Mouse (Mus musculus) limb, embryonic 11.5 days (tissue): ENCODE data around the gene G3bp1. TPM values are rescaled to one million over a fixed set of nuclear protein-coding genes. Genes with fewer than 3 reads are reported as not detected.

Experiments used
- ATAC-seq: fragments of 200-750 bp; cut with Nextera tagmentation; 2 replicates; pipeline ENCODE4 v1.8.0; 2017; ENCODE audit warnings: low read depth; ENCODE audit not compliant: insufficient number of reproducible peaks, low FRiP score, low TSS enrichment
- DNase-seq: peaks from one replicate; pipeline ENCODE4 v3.0.0-alpha.2; 2015; ENCODE audit warnings: low spot score
- H3K27ac ChIP-seq: fragments of 300-500 bp; sonication (generic); replicated peaks from 2 replicates; pipeline ENCODE4 v1.5.1; 2014; ENCODE audit warnings: low read depth, mild to moderate bottlenecking, low read length
- H3K27me3 ChIP-seq: fragments of 300-500 bp; sonication (generic); 2 replicates; pipeline ENCODE4 v1.6.1; 2014; ENCODE audit warnings: mild to moderate bottlenecking, low read length, mixed read lengths; ENCODE audit not compliant: control insufficient read depth, insufficient read depth
- H3K36me3 ChIP-seq: fragments of 300-500 bp; sonication (generic); 2 replicates; pipeline ENCODE4 v1.6.1; 2014; ENCODE audit warnings: mild to moderate bottlenecking, low read length, moderate library complexity, mixed read lengths; ENCODE audit not compliant: control insufficient read depth, insufficient read depth
- H3K4me1 ChIP-seq: fragments of 300-500 bp; sonication (generic); 2 replicates; pipeline ENCODE4 v1.6.1; 2014; ENCODE audit warnings: low read length, mixed read lengths; ENCODE audit not compliant: control insufficient read depth, insufficient read depth
- H3K4me2 ChIP-seq: fragments of 300-500 bp; sonication (generic); 2 replicates; pipeline ENCODE4 v1.6.1; 2014; ENCODE audit warnings: low read depth, mild to moderate bottlenecking, moderate library complexity; ENCODE audit not compliant: severe bottlenecking
- H3K4me3 ChIP-seq: fragments of 300-500 bp; sonication (generic); 2 replicates; pipeline ENCODE4 v1.5.1; 2014; ENCODE audit warnings: low read depth, low read length
- H3K9ac ChIP-seq: fragments of 300-500 bp; sonication (generic); 2 replicates; pipeline ENCODE4 v1.6.1; 2014; ENCODE audit warnings: mild to moderate bottlenecking, low read length
- H3K9me3 ChIP-seq: fragments of 300-500 bp; sonication (generic); 2 replicates; pipeline ENCODE4 v1.6.1; 2016; ENCODE audit warnings: low read length; ENCODE audit not compliant: control insufficient read depth
- WGBS: fragments of 180-500 bp; shearing (Covaris S2); extraction: QIAGEN DNeasy Blood & Tissue Kit; methylation state at CpG from one replicate; pipeline ENCODE4 v1.1.7; 2014; 5-methylcytosine and 5-hydroxymethylcytosine counted together
- polyA plus RNA-seq: library from polyadenylated mRNA; unstranded; fragments of >200 nt; fragmentation: Nextera tagmentation; extraction: Ambion mirVana; gene quantifications from 2 replicates; pipeline ENCODE4 v1.2.1, GENCODE M21; 2014

G3bp1 gene
- polyA plus RNA-seq, 1 experiment from 2014 or later, result 260 TPM

DNA sequence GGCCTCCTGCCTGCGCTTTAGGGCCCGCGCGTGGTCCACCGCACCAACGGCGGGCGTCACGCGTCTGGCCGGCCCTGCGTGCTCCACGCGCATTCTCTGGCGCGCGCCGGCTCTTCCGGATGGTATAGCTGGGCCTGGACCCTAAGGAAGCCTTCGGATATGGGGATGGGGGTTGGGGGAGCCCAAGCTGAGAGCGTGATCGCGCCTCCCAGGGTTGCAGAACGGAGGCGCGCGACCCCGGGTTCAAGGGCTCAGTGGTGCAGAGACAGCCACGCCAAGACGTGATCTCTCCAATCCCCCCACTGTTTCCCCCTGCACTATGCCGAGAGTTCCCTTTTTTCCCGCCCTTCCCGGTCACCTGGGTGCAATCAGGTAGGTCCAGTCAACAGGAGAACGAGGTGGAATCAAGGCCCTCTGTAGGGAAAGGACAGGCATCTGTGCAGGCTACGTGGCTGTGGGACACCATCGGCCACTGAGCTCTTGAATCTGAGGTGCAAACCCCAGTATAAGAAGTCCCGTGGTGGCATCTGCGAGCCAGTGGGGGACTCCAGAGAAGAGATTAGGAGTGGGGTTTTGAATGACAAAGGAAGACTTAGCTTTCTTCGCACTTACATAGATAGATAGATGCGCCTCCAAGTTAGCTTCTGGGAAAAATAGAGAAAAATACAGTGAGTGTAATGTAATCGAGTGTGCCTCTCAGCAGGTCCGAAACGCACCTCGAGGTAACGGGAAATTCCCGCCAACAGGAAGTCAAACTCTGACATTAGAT, 622 bp downstream of the G3bp1 start:
- peak; percentile 59 for DNase-seq
- Histone ChIP-seq H3K27me3 (no peaks in the 10 kb centered on the region), H3K27ac (peak overlapping the region; percentile 76; the same call in 1 of the 2 replicates), H3K9ac (peak overlapping the region; percentile 98), H3K9me3 (no peaks in the 10 kb centered on the region), H3K4me1 (peaks cover 5% of the 10 kb centered on the region; the same call in 1 of the 2 replicates), H3K36me3 (peaks cover 4% of the 10 kb centered on the region; the same call in 1 of the 2 replicates), H3K4me3 (peak overlapping the region; percentile 96), H3K4me2 (peak overlapping the region; percentile 81)
- no peak; the same call in 1 of the 2 replicates for ATAC-seq
- WGBS, result 1% methylated on average over 46 of the region's 46 CpGs

- no peak for ATAC-seq
- Histone ChIP-seq H3K9ac (peak overlapping the region; percentile 98), H3K36me3 (peaks cover 4% of the 10 kb centered on the region; the same call in 1 of the 2 replicates), H3K27me3 (no peaks in the 10 kb centered on the region), H3K4me3 (peak overlapping the region; percentile 96), H3K27ac (no peak overlapping the region), H3K4me1 (peaks cover 5% of the 10 kb centered on the region; the same call in 1 of the 2 replicates), H3K9me3 (no peaks in the 10 kb centered on the region), H3K4me2 (peak overlapping the region; percentile 81)
- no peak for DNase-seq
- WGBS, result 66% methylated on average over 8 of the region's 8 CpGs
These were observed 1.3 kb downstream of the G3bp1 start for GRCm38 (mm10) chr11:55470761-55471160.

DNA sequence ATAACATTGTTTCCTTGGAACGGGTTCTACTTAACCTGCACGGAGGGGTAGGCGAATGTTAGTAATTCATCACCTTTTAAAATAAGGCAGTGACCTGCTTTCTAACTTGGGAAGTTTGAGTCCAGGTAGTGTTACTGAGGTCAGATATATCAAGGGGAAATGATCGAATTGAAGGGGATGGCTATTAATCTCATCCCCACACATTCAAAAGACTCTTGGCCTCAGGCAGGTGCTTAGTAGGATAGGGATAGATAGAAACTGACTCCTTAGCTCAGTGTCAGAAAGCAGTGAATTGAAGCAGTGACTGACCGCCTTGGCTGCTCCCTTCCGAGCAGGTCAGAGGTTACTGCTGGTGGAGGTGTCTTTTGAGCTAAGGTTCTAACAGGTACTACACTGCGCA, 2.0 kb downstream of the G3bp1 start:
- Histone ChIP-seq H3K4me2 (peak overlapping the region; percentile 81; the same call in 1 of the 2 replicates), H3K4me1 (peaks cover 5% of the 10 kb centered on the region; the same call in 1 of the 2 replicates), H3K36me3 (peaks cover 4% of the 10 kb centered on the region; the same call in 1 of the 2 replicates), H3K9me3 (no peaks in the 10 kb centered on the region), H3K9ac (no peak overlapping the region), H3K4me3 (no peak overlapping the region; the same call in 1 of the 2 replicates), H3K27ac (no peak overlapping the region), H3K27me3 (no peaks in the 10 kb centered on the region)
- ATAC-seq (no peak), DNase-seq (no peak)
- WGBS, result 95% methylated on average over 7 of the region's 7 CpGs

GRCm38 (mm10) chr11:55473219-55473618, 3.7 kb downstream of the G3bp1 start:
- Histone ChIP-seq H3K9ac (no peak overlapping the region), H3K36me3 (peaks cover 4% of the 10 kb centered on the region; the same call in 1 of the 2 replicates), H3K4me3 (no peak overlapping the region), H3K27me3 (no peaks in the 10 kb centered on the region), H3K27ac (no peak overlapping the region), H3K4me1 (peaks cover 5% of the 10 kb centered on the region; the same call in 1 of the 2 replicates), H3K9me3 (no peaks in the 10 kb centered on the region), H3K4me2 (no peak overlapping the region)
- WGBS, result 88% methylated on average over 3 of the region's 3 CpGs
- no peak for ATAC-seq
- DNase-seq, result no peak

DNA sequence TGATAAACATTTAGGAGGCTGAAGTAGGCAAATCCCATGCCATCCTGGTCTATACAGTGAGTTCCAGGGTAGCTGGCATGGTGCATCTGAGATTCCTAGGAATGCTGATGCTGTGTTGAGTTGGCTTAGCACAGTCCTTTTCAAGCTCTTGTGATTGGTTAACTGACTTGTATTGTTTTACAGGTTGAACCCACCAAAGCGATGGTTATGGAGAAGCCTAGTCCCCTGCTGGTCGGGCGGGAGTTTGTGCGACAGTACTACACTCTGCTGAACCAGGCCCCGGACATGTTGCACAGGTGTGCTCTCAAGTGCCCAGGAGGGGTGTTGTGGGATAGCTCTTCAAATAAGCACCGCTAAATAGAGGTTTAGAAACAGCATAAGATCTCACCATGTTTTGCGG, 16.0 kb downstream of the G3bp1 start:
- no peak for DNase-seq
- ATAC-seq, result no peak
- no peak overlapping the region for H3K27ac ChIP-seq
- peaks cover 34% of the 10 kb centered on the region for H3K36me3 ChIP-seq
- 97% methylated on average over 7 of the region's 7 CpGs for WGBS
- H3K4me3 ChIP-seq, result no peak overlapping the region
- H3K4me2 ChIP-seq, result no peak overlapping the region
- no peaks in the 10 kb centered on the region for H3K4me1 ChIP-seq
- H3K9ac ChIP-seq, result no peak overlapping the region
- no peaks in the 10 kb centered on the region for H3K27me3 ChIP-seq
- no peaks in the 10 kb centered on the region for H3K9me3 ChIP-seq

- Histone ChIP-seq H3K36me3 (peaks cover 37% of the 10 kb centered on the region), H3K27me3 (no peaks in the 10 kb centered on the region), H3K9ac (no peak overlapping the region), H3K9me3 (no peaks in the 10 kb centered on the region), H3K4me2 (no peak overlapping the region), H3K4me1 (no peaks in the 10 kb centered on the region), H3K4me3 (no peak overlapping the region), H3K27ac (no peak overlapping the region)
- DNase-seq, result no peak
- ATAC-seq, result no peak
- 90% methylated on average over 6 of the region's 6 CpGs for WGBS
These were observed 26.7 kb downstream of the G3bp1 start for GRCm38 (mm10) chr11:55496158-55496557.

DNA sequence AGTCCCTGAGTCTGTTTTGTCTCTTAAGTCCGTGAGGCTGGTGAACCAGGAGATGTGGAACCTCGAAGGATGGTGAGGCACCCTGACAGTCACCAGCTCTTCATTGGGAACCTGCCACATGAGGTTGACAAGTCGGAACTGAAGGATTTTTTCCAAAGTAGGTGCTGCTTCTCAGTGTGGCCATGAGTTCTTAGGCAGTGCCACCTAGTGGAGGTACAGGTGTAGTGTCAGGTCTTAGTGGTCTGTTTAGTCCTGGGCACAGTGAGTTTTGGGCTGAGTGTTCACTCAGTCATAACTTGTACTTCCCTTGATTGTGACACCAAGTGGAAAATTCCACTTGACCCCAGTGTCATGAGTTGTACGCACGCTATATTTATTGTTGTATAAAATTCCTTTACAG, 28.4 kb downstream of the G3bp1 start:
- 71% methylated on average over 5 of the region's 5 CpGs for WGBS
- DNase-seq (peak; percentile 54), ATAC-seq (no peak)
- H3K9ac ChIP-seq, result no peak overlapping the region
- no peak overlapping the region for H3K27ac ChIP-seq
- peaks cover 34% of the 10 kb centered on the region for H3K36me3 ChIP-seq
- H3K9me3 ChIP-seq, result no peaks in the 10 kb centered on the region
- no peak overlapping the region for H3K4me2 ChIP-seq
- no peak overlapping the region for H3K4me3 ChIP-seq
- no peaks in the 10 kb centered on the region for H3K27me3 ChIP-seq
- no peaks in the 10 kb centered on the region for H3K4me1 ChIP-seq

- Histone ChIP-seq H3K36me3 (peaks cover 14% of the 10 kb centered on the region), H3K27ac (no peak overlapping the region), H3K4me3 (no peak overlapping the region), H3K27me3 (no peaks in the 10 kb centered on the region), H3K4me2 (no peak overlapping the region), H3K4me1 (no peaks in the 10 kb centered on the region), H3K9ac (no peak overlapping the region), H3K9me3 (no peaks in the 10 kb centered on the region)
- ATAC-seq (no peak), DNase-seq (no peak)
- 88% methylated on average over 8 of the region's 8 CpGs for WGBS
These were observed 32.6 kb downstream of the G3bp1 start for GRCm38 (mm10) chr11:55501955-55502531.
